In the genomic region with DNA sequence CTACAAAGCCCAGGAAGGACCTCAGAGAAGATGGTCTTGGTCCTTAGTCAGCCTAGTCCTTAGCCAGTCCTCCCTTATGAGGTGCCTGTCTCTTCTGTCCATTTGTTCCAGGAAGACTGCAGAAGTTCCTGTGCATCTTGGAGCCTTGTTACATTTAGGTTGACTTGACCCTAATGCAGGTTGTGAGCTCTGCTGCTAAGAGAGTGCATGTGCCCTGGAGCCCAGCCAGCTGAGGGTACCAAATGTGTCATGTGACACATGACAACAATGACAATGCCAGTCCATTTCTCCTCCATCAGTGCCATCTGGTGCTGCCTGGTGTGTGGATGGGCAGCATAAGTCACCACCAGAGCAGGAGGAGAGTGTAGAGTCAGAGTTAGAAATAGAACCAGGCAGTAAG, we compare ENCODE assay signal across 26 mouse cellular contexts.
"Had no signal": no experiment of that assay in that cellular context is flagged by ENCODE, and none has a peak within 500 bp of the region (broad histone marks: within the 10 kb centered on the region; RNA-seq: fewer than 3 reads in every experiment).

No protein-coding gene starts in this region.

- ATAC-seq: forebrain, embryonic 13.5 days; forebrain, embryonic 14.5 days; forebrain, embryonic 16.5 days; forebrain, postnatal 0 days had no signal

- H3K4me1 ChIP-seq: embryonic facial prominence, embryonic 12.5 days; embryonic facial prominence, embryonic 13.5 days; embryonic facial prominence, embryonic 15.5 days; forebrain, embryonic 12.5 days; forebrain, embryonic 13.5 days; heart, embryonic 10.5 days had no signal

- H3K36me3 ChIP-seq: embryonic facial prominence, embryonic 12.5 days; embryonic facial prominence, embryonic 13.5 days; embryonic facial prominence, embryonic 15.5 days; forebrain, embryonic 12.5 days; heart, embryonic 10.5 days had no signal

- H3K4me3 ChIP-seq: embryonic facial prominence, embryonic 12.5 days; embryonic facial prominence, embryonic 13.5 days; embryonic facial prominence, embryonic 15.5 days; erythroblast, embryonic 14.5 days; forebrain, embryonic 12.5 days; forebrain, embryonic 13.5 days; gastrocnemius, adult 2 months; heart, adult 2 months; heart, embryonic 10.5 days had no signal

- H3K4me2 ChIP-seq: embryonic facial prominence, embryonic 12.5 days; embryonic facial prominence, embryonic 13.5 days; embryonic facial prominence, embryonic 15.5 days; forebrain, embryonic 12.5 days; forebrain, embryonic 13.5 days had no signal

- H3K9ac ChIP-seq: embryonic facial prominence, embryonic 12.5 days; embryonic facial prominence, embryonic 13.5 days; embryonic facial prominence, embryonic 15.5 days; forebrain, embryonic 12.5 days; forebrain, embryonic 13.5 days; forebrain, postnatal 0 days had no signal

- H3K9me3 ChIP-seq: embryonic facial prominence, embryonic 12.5 days; embryonic facial prominence, embryonic 13.5 days; embryonic facial prominence, embryonic 15.5 days; forebrain, embryonic 12.5 days; forebrain, embryonic 13.5 days; heart, embryonic 10.5 days had no signal

- H3K27ac ChIP-seq: embryonic facial prominence, embryonic 12.5 days; embryonic facial prominence, embryonic 13.5 days; embryonic facial prominence, embryonic 15.5 days; forebrain, embryonic 12.5 days; forebrain, embryonic 13.5 days; gastrocnemius, adult 2 months; heart, adult 2 months; heart, embryonic 10.5 days had no signal

- DNase-seq: cerebellum, adult 2 months; cerebellum, adult 8-10 months; cerebellum, adult 9-10 months; cerebellum, adult 9-11 months; cerebellum, postnatal 10 days; cerebellum, postnatal 14 days; cerebellum, postnatal 25 days; cerebellum, postnatal 36 days; embryo, embryonic 11 days; forebrain, postnatal 0 days; gastrocnemius, adult 2 months; gastrocnemius, postnatal 10 days; gastrocnemius, postnatal 14 days; gastrocnemius, postnatal 25 days; gastrocnemius, postnatal 36 days; heart, adult 18-20 months; heart, adult 2 months had no signal

- H3K27me3 ChIP-seq: embryonic facial prominence, embryonic 12.5 days; embryonic facial prominence, embryonic 13.5 days; embryonic facial prominence, embryonic 15.5 days; forebrain, embryonic 12.5 days; forebrain, embryonic 13.5 days had no signal
